Mouse (Mus musculus) cerebellum, adult 18-20 months (tissue): ENCODE data around the gene Kmt2c.
A peak's percentile ranks its signal among the peaks of the same experiment; 100 is the strongest.

ENCODE experiments used
- DNase-seq, 2 experiments: peaks; one replicate each; pipeline ENCODE4 v3.0.0; 2021

The Kmt2c gene

GRCm38 (mm10) chr5:25498346-25498820, at the start of gene Kmt2c:
Kmt2c (minus strand) TSS chr5:25498783.
- peak; percentile 70 to 87 for DNase-seq

GRCm38 (mm10) chr5:25546912-25547311, 48.3 kb upstream of the Kmt2c start:
- no peak for DNase-seq

- DNase-seq = no peak
Measured at GRCm38 (mm10) chr5:25544566-25544965, 46.0 kb upstream of the Kmt2c start.

- peak; percentile 31 to 37 for DNase-seq
Measured at GRCm38 (mm10) chr5:25544061-25544460, 45.5 kb upstream of the Kmt2c start.

- DNase-seq = no peak
Measured at GRCm38 (mm10) chr5:25541661-25542060, 43.1 kb upstream of the Kmt2c start.

- no peak for DNase-seq
Measured at GRCm38 (mm10) chr5:25540921-25541320, 42.3 kb upstream of the Kmt2c start.

GRCm38 (mm10) chr5:25540412-25540811, 41.8 kb upstream of the Kmt2c start:
- no peak for DNase-seq

- DNase-seq = no peak
Measured at GRCm38 (mm10) chr5:25536921-25537409, 38.4 kb upstream of the Kmt2c start.

GRCm38 (mm10) chr5:25536451-25536850, 37.9 kb upstream of the Kmt2c start:
- no peak for DNase-seq

GRCm38 (mm10) chr5:25535566-25535965, 37.0 kb upstream of the Kmt2c start:
- no peak for DNase-seq

- no peak for DNase-seq
Measured at GRCm38 (mm10) chr5:25533298-25533697, 34.7 kb upstream of the Kmt2c start.

- no peak for DNase-seq
Measured at GRCm38 (mm10) chr5:25532256-25533147, 33.9 kb upstream of the Kmt2c start.

GRCm38 (mm10) chr5:25530629-25531028, 32.0 kb upstream of the Kmt2c start:
- no peak for DNase-seq

GRCm38 (mm10) chr5:25529529-25530421, 31.2 kb upstream of the Kmt2c start:
- DNase-seq = peak; percentile 100

- DNase-seq = peak in 1 of 2 experiments; percentile 18
Measured at GRCm38 (mm10) chr5:25528851-25529528, 30.4 kb upstream of the Kmt2c start.

- no peak for DNase-seq
Measured at GRCm38 (mm10) chr5:25527971-25528370, 29.4 kb upstream of the Kmt2c start.

GRCm38 (mm10) chr5:25526926-25527325, 28.3 kb upstream of the Kmt2c start:
- peak; percentile 21 to 37 for DNase-seq

- no peak for DNase-seq
Measured at GRCm38 (mm10) chr5:25526116-25526515, 27.5 kb upstream of the Kmt2c start.

GRCm38 (mm10) chr5:25521461-25521860, 22.9 kb upstream of the Kmt2c start:
- no peak for DNase-seq

- peak; percentile 48 to 62 for DNase-seq
Measured at GRCm38 (mm10) chr5:25519820-25520219, 21.2 kb upstream of the Kmt2c start.

- DNase-seq = no peak
Measured at GRCm38 (mm10) chr5:25517550-25517949, 19.0 kb upstream of the Kmt2c start.

- no peak for DNase-seq
Measured at GRCm38 (mm10) chr5:25516301-25516895, 17.8 kb upstream of the Kmt2c start.
